Comparison of ENCODE assay signal across 14 mouse cellular contexts in genomic region chr7:134139291-134139949, GRCm38 (mm10).
DNase-seq lines count a peak whose midpoint lies in the region; ATAC-seq and TF ChIP-seq lines count a peak whose summit lies in the region.
"Had no signal": no experiment of that assay in that cellular context is flagged by ENCODE, and none has a peak within 500 bp of the region (broad histone marks: within the 10 kb centered on the region; RNA-seq: fewer than 3 reads in every experiment).

No protein-coding gene starts in this region.

- 60% methylated on average over 4 of the region's 4 CpGs for WGBS in lung, embryonic 14.5 days

- TF ChIP-seq CTCF in lung, embryonic 14.5 days (IDR thresholded peaks at IDR 0.05; ENCODE audit: low read depth): no peak

- H3K9ac ChIP-seq in lung, embryonic 14.5 days: no peak overlapping the region
- H3K9ac ChIP-seq: liver, embryonic 13.5 days had no signal

- peaks cover 2% of the 10 kb centered on the region; the same call in 1 of the 2 replicates for H3K36me3 ChIP-seq in lung, embryonic 14.5 days (ENCODE audit: insufficient read depth)
- H3K36me3 ChIP-seq: heart, embryonic 10.5 days; liver, embryonic 13.5 days had no signal

- H3K27ac ChIP-seq in lung, embryonic 14.5 days (ENCODE audit: low read depth): no peak overlapping the region
- H3K27ac ChIP-seq: heart, embryonic 10.5 days; liver, embryonic 13.5 days; macrophage had no signal

- ATAC-seq in lung, embryonic 14.5 days (ENCODE audit: insufficient read depth): no peak
- ATAC-seq: forebrain, embryonic 16.5 days had no signal

- no peak overlapping the region for H3K4me2 ChIP-seq in lung, embryonic 14.5 days
- H3K4me2 ChIP-seq: liver, embryonic 13.5 days had no signal

- H3K27me3 ChIP-seq in lung, embryonic 14.5 days (ENCODE audit: insufficient read depth, low read length): no peaks in the 10 kb centered on the region
- H3K27me3 ChIP-seq: liver, embryonic 13.5 days had no signal

- H3K9me3 ChIP-seq in lung, embryonic 14.5 days (ENCODE audit: low read depth, low read length): no peaks in the 10 kb centered on the region
- H3K9me3 ChIP-seq: heart, embryonic 10.5 days; liver, embryonic 13.5 days had no signal

- intact Hi-C loops in gastrocnemius, postnatal 14 days (cut with DNase I; ENCODE audit: low total_unique reads): no loop called here

- H3K4me1 ChIP-seq in lung, embryonic 14.5 days (ENCODE audit: insufficient read depth): peaks cover 4% of the 10 kb centered on the region; the same call in 1 of the 2 replicates
- H3K4me1 ChIP-seq: heart, embryonic 10.5 days; liver, embryonic 13.5 days had no signal

- peak; percentile 5 for DNase-seq in embryo, embryonic 11 days
- DNase-seq in embryo, embryonic 10.5 days (ENCODE audit: low spot score): no peak
- DNase-seq in lung, embryonic 14.5 days: peak; percentile 30
- no peak for DNase-seq in lung, postnatal 10 days
- peak; percentile 83 for DNase-seq in adrenal gland, postnatal 14 days
- peak; percentile 53 for DNase-seq in mesoderm, embryonic 11.5 days (ENCODE audit: low read depth, low spot score)
- no peak for DNase-seq in right cerebral cortex, adult 2 months (ENCODE audit: low spot score in 2 of 2)
- no peak for DNase-seq in gastrocnemius, postnatal 14 days
- DNase-seq: liver, embryonic 13.5 days; midbrain, embryonic 14.5 days; right cerebral cortex, postnatal 25 days had no signal

- H3K4me3 ChIP-seq in lung, embryonic 14.5 days (ENCODE audit: low read depth, low read length): no peak overlapping the region
- H3K4me3 ChIP-seq: heart, embryonic 10.5 days; liver, embryonic 13.5 days had no signal

Comparison
In these comparisons a context has a peak if more than half of its experiments do, and no peak if none do; other contexts are left out.
1. DNase-seq: peak in embryo, embryonic 11 days (single experiment), lung, embryonic 14.5 days (single experiment), adrenal gland, postnatal 14 days (single experiment) and mesoderm, embryonic 11.5 days (single experiment); none in embryo, embryonic 10.5 days (single experiment), lung, postnatal 10 days (single experiment), right cerebral cortex, adult 2 months (0 of 2) and gastrocnemius, postnatal 14 days (single experiment).